Mouse (Mus musculus): ENCODE measurements at regions not wholly inside any gene's neighbourhood (a gene's known extent, or its start where the extent isn't known, plus 50 kb on each side); places are given as distances from the start of the nearest gene placed in this dataset.

GRCm38 (mm10) chr2:117951337-117951718 is 160.3 kb upstream of the Thbs1 start:
- TF ChIP-seq CTCF (IDR thresholded peaks at IDR 0.05; ENCODE audit: low read depth, low read length) (no peak), TAL1 (conservative IDR thresholded peaks at IDR 0.05; ENCODE audit: low read depth, low read length) (no peak), GATA1 (IDR thresholded peaks at IDR 0.05; ENCODE audit: borderline replicate concordance, low read length) (no peak), POLR2AphosphoS5 (IDR thresholded peaks at IDR 0.05; ENCODE audit: insufficient replicate concordance, low read depth, low read length) (no peak), GATA2 (IDR thresholded peaks at IDR 0.05; ENCODE audit: borderline replicate concordance, low read depth, low read length) (no peak)

Data from G1E (cell line).